Mouse (Mus musculus) cortical plate, adult 2 months (tissue): ENCODE results near the gene Zc3h18. TPM values are rescaled to one million over a fixed set of nuclear protein-coding genes. Genes with fewer than 3 reads are reported as not detected.
A peak's percentile ranks its signal among the peaks of the same experiment; 100 is the strongest.

Experiments
- H3K27ac ChIP-seq: fragments of 200-500 bp; 2 replicates; pipeline ENCODE4 v1.5.1; 2012; ENCODE audit warnings: low read length, control low read depth, inconsistent platforms; ENCODE audit not compliant: insufficient read depth
- H3K4me1 ChIP-seq: fragments of 200-500 bp; 2 replicates; pipeline ENCODE4 v1.6.1; 2011; ENCODE audit warnings: low read length; ENCODE audit not compliant: control insufficient read depth, insufficient read depth
- H3K4me3 ChIP-seq: fragments of 200-500 bp; 2 replicates; pipeline ENCODE4 v1.5.1; 2011; ENCODE audit warnings: mild to moderate bottlenecking, low read length, control low read depth; ENCODE audit not compliant: insufficient read depth
- CTCF ChIP-seq: fragments of 200-500 bp; IDR thresholded peaks from 2 replicates; pipeline ENCODE4 v1.5.1; 2011; ENCODE audit warnings: mild to moderate bottlenecking, control low read depth, low read length; ENCODE audit not compliant: insufficient read depth; ENCODE audit errors: extremely low read depth
- POLR2A ChIP-seq: fragments of 200-500 bp; IDR thresholded peaks from 2 replicates; pipeline ENCODE4 v1.6.1; 2011; ENCODE audit warnings: mild to moderate bottlenecking, low read length, control low read depth; ENCODE audit not compliant: insufficient read depth; ENCODE audit errors: extremely low read depth
- polyA plus RNA-seq: library from polyadenylated mRNA; depleted of rRNA; stranded (reverse); fragments of >200 nt; gene quantifications from 2 replicates; pipeline ENCODE4 v1.2.3, GENCODE M21; 2012; rRNA removed

Zc3h18 gene
- polyA plus RNA-seq, 1 experiment, result 33.0 TPM

- TF ChIP-seq CTCF, result 0 out of 2 replicates have a peak, but pooled peaks have one; percentile 11
- TF ChIP-seq POLR2A, result no peak
- no peak overlapping the region for H3K4me3 ChIP-seq
- H3K27ac ChIP-seq, result no peak overlapping the region
- peaks cover 9% of the 10 kb centered on the region for H3K4me1 ChIP-seq
Measured at GRCm38 (mm10) chr8:122459218-122459900, 83.0 kb downstream of the Zc3h18 start.

GRCm38 (mm10) chr8:122459990-122460389, 83.6 kb downstream of the Zc3h18 start:
- H3K27ac ChIP-seq, result no peak overlapping the region

GRCm38 (mm10) chr8:122460524-122461472, 84.4 kb downstream of the Zc3h18 start, which contains the start of gene Snai3:
TSS of gene Snai3 (minus strand) at chr8:122460733.
- TF ChIP-seq CTCF, result no peak
- TF ChIP-seq POLR2A, result no peak
- Histone ChIP-seq H3K4me1 (peaks cover 9% of the 10 kb centered on the region), H3K27ac (peak within 1 kb of the TSS; percentile 46), H3K4me3 (no peak within 1 kb of the TSS)

More at GRCm38 (mm10) chr8:122459990-122460389, 83.6 kb downstream of the Zc3h18 start:
- TF ChIP-seq CTCF (no peak), POLR2A (no peak)
- H3K4me1 ChIP-seq, result peaks cover 9% of the 10 kb centered on the region
- H3K4me3 ChIP-seq, result no peak overlapping the region

GRCm38 (mm10) chr8:122461473-122462148, 85.2 kb downstream of the Zc3h18 start:
- no peak overlapping the region for H3K4me3 ChIP-seq
- TF ChIP-seq CTCF, result no peak
- TF ChIP-seq POLR2A, result no peak
- H3K27ac ChIP-seq, result peak overlapping the region; percentile 46
- peaks cover 9% of the 10 kb centered on the region for H3K4me1 ChIP-seq

- H3K27ac ChIP-seq, result no peak overlapping the region
- no peak overlapping the region for H3K4me3 ChIP-seq
- TF ChIP-seq CTCF (no peak), POLR2A (no peak)
- H3K4me1 ChIP-seq, result peaks cover 11% of the 10 kb centered on the region
Measured at GRCm38 (mm10) chr8:122462510-122462909, 86.1 kb downstream of the Zc3h18 start.

GRCm38 (mm10) chr8:122463651-122464640, 87.5 kb downstream of the Zc3h18 start:
- H3K27ac ChIP-seq, result no peak overlapping the region
- peaks cover 11% of the 10 kb centered on the region for H3K4me1 ChIP-seq
- TF ChIP-seq CTCF (no peak), POLR2A (no peak)
- H3K4me3 ChIP-seq, result no peak overlapping the region

- H3K4me1 ChIP-seq, result peaks cover 9% of the 10 kb centered on the region
- TF ChIP-seq CTCF (no peak), POLR2A (no peak)
- H3K27ac ChIP-seq, result no peak overlapping the region
- no peak overlapping the region for H3K4me3 ChIP-seq
Measured at GRCm38 (mm10) chr8:122464985-122465384, 88.6 kb downstream of the Zc3h18 start.

Other genes starting within 250 kb of the Zc3h18 start
- gene Zfpm1, start 94.5 kb upstream of the Zc3h18 start, polyA plus RNA-seq, result 32.1 and 39.0 TPM in 2 replicates
- gene Trhr2, start 15.9 kb upstream of the Zc3h18 start, polyA plus RNA-seq, result 4.0 and 5.5 TPM in 2 replicates
- gene Il17c, start 45.4 kb downstream of the Zc3h18 start, polyA plus RNA-seq, result 0.21 and 0.36 TPM in 2 replicates
- 19.3 and 19.8 TPM in 2 replicates for gene Cyba, start 56.3 kb downstream of the Zc3h18 start, polyA plus RNA-seq
- 36.6 and 42.7 TPM in 2 replicates for gene Mvd, start 66.8 kb downstream of the Zc3h18 start, polyA plus RNA-seq
- gene Snai3, start 84.1 kb downstream of the Zc3h18 start, polyA plus RNA-seq, result 0.93 and 1.2 TPM in 2 replicates
- gene Rnf166, start 99.5 kb downstream of the Zc3h18 start, polyA plus RNA-seq, result 68.2 and 76.8 TPM in 2 replicates
- gene Ctu2, start 99.5 kb downstream of the Zc3h18 start, polyA plus RNA-seq, result 43.5 and 43.6 TPM in 2 replicates
- 7.6 and 7.7 TPM in 2 replicates for gene Piezo1, start 174.7 kb downstream of the Zc3h18 start, polyA plus RNA-seq
- gene Cdt1, start 191.4 kb downstream of the Zc3h18 start, polyA plus RNA-seq, result 2.8 and 3.2 TPM in 2 replicates
- 60.1 and 61.0 TPM in 2 replicates for gene Aprt, start 200.3 kb downstream of the Zc3h18 start, polyA plus RNA-seq
- gene Galns, start 234.9 kb downstream of the Zc3h18 start, polyA plus RNA-seq, result 7.2 and 8.8 TPM in 2 replicates
- 133 and 157 TPM in 2 replicates for gene Trappc2l, start 235.0 kb downstream of the Zc3h18 start, polyA plus RNA-seq
- not detected in 2 replicates for gene Pabpn1l, start 246.1 kb downstream of the Zc3h18 start, polyA plus RNA-seq